Mouse (Mus musculus) lung, postnatal 0 days (tissue): ENCODE data around the gene Atp2c2. TPM values are rescaled to one million over a fixed set of nuclear protein-coding genes. Genes with fewer than 3 reads are reported as not detected.

ENCODE experiments used
- ATAC-seq: fragments of 200-750 bp; cut with Nextera tagmentation; 2 replicates; pipeline ENCODE4 v1.8.0; 2017; ENCODE audit warnings: moderate library complexity
- DNase-seq: peaks from one replicate; pipeline ENCODE4 v3.0.0-alpha.2; 2016; ENCODE audit warnings: low spot score
- H3K27ac ChIP-seq: fragments of 300-500 bp; sonication (generic); 2 replicates; pipeline ENCODE4 v1.5.1; 2014; ENCODE audit warnings: antibody characterized with exemption, mild to moderate bottlenecking, low read length, mixed read lengths
- H3K27me3 ChIP-seq: fragments of 300-500 bp; sonication (generic); replicated peaks from 2 replicates; pipeline ENCODE4 v1.6.1; 2014; ENCODE audit warnings: low read length, mixed read lengths; ENCODE audit not compliant: insufficient read depth
- H3K36me3 ChIP-seq: fragments of 300-500 bp; sonication (generic); 2 replicates; pipeline ENCODE4 v1.6.1; 2014; ENCODE audit warnings: low read length, mixed read lengths; ENCODE audit not compliant: insufficient read depth
- H3K4me1 ChIP-seq: fragments of 300-500 bp; sonication (generic); 2 replicates; pipeline ENCODE4 v1.6.1; 2014; ENCODE audit warnings: antibody characterized with exemption, low read depth, low read length, mixed read lengths; ENCODE audit not compliant: insufficient read depth
- H3K4me2 ChIP-seq: fragments of 300-500 bp; sonication (generic); replicated peaks from 2 replicates; pipeline ENCODE4 v1.6.1; 2014; ENCODE audit warnings: low read depth, mild to moderate bottlenecking, low read length, moderate library complexity, mixed read lengths
- H3K4me3 ChIP-seq: fragments of 300-500 bp; sonication (generic); 2 replicates; pipeline ENCODE4 v1.5.1; 2014; ENCODE audit warnings: low read depth, low read length
- H3K9ac ChIP-seq: fragments of 300-500 bp; sonication (generic); replicated peaks from 2 replicates; pipeline ENCODE4 v1.6.1; 2014; ENCODE audit warnings: low read depth, mild to moderate bottlenecking
- H3K9me3 ChIP-seq: fragments of 300-500 bp; sonication (generic); 2 replicates; pipeline ENCODE4 v1.6.1; 2016; ENCODE audit warnings: low read length, mixed read lengths
- CTCF ChIP-seq: IDR thresholded peaks from 2 replicates; pipeline ENCODE4 v1.5.1; 2016; ENCODE audit warnings: antibody characterized with exemption, mild to moderate bottlenecking
- EP300 ChIP-seq: IDR thresholded peaks from 2 replicates; pipeline ENCODE4 v1.6.1; 2016; ENCODE audit warnings: antibody characterized with exemption, mild to moderate bottlenecking, control low read depth
- WGBS: fragments of 180-500 bp; shearing (Covaris S2); extraction: QIAGEN DNeasy Blood & Tissue Kit; methylation state at CpG from one replicate; pipeline ENCODE4 v1.1.7; 2014; 5-methylcytosine and 5-hydroxymethylcytosine counted together
- polyA plus RNA-seq: library from polyadenylated mRNA; unstranded; fragments of >200 nt; fragmentation: Nextera tagmentation; extraction: Ambion mirVana; gene quantifications from 2 replicates; pipeline ENCODE4 v1.2.1, GENCODE M21; 2015

Gene Atp2c2
- polyA plus RNA-seq, 1 experiment from 2014 or later: 1.5 TPM

- H3K27ac ChIP-seq: peak overlapping the region; percentile 28
- no peak overlapping the region for H3K4me3 ChIP-seq
- no peaks in the 10 kb centered on the region for H3K9me3 ChIP-seq
- H3K36me3 ChIP-seq: no peaks in the 10 kb centered on the region
- no peak overlapping the region for H3K9ac ChIP-seq
- H3K4me1 ChIP-seq: peaks cover under 1% of the 10 kb centered on the region
- no peak overlapping the region for H3K4me2 ChIP-seq
- DNase-seq: peak; percentile 55
- peak; percentile 52 for ATAC-seq
- no peaks in the 10 kb centered on the region for H3K27me3 ChIP-seq
- WGBS: 50% methylated on average over 14 of the region's 14 CpGs
- TF ChIP-seq EP300: no peak
- TF ChIP-seq CTCF: no peak
These were observed 9.3 kb downstream of the Atp2c2 start for GRCm38 (mm10) chr8:119708878-119709702.

GRCm38 (mm10) chr8:119709703-119710093 is 9.9 kb downstream of the Atp2c2 start:
- peak; percentile 74 for DNase-seq
- Histone ChIP-seq H3K9ac (no peak overlapping the region), H3K4me1 (peaks cover 7% of the 10 kb centered on the region), H3K4me3 (no peak overlapping the region), H3K27ac (peak overlapping the region; percentile 28; the same call in 1 of the 2 replicates), H3K9me3 (no peaks in the 10 kb centered on the region), H3K4me2 (no peak overlapping the region), H3K36me3 (no peaks in the 10 kb centered on the region), H3K27me3 (no peaks in the 10 kb centered on the region)
- ATAC-seq: peak; percentile 82
- TF ChIP-seq EP300 (no peak), CTCF (no peak)
- WGBS: 52% methylated on average over 11 of the region's 11 CpGs

- WGBS: 54% methylated on average over 6 of the region's 6 CpGs
- H3K4me2 ChIP-seq: no peak overlapping the region
- H3K9me3 ChIP-seq: no peaks in the 10 kb centered on the region
- H3K36me3 ChIP-seq: no peaks in the 10 kb centered on the region
- no peak overlapping the region for H3K4me3 ChIP-seq
- H3K9ac ChIP-seq: no peak overlapping the region
- TF ChIP-seq EP300: peak; percentile 16; the same call in 1 of the 2 replicates
- TF ChIP-seq CTCF: no peak
- H3K27ac ChIP-seq: no peak overlapping the region
- DNase-seq: peak; percentile 76
- H3K27me3 ChIP-seq: no peaks in the 10 kb centered on the region
- peak; percentile 32; the same call in 1 of the 2 replicates for ATAC-seq
- H3K4me1 ChIP-seq: peaks cover 18% of the 10 kb centered on the region
These were observed 12.4 kb downstream of the Atp2c2 start for GRCm38 (mm10) chr8:119712226-119712625.

- H3K9ac ChIP-seq: no peak overlapping the region
- DNase-seq: peak; percentile 32
- H3K4me3 ChIP-seq: no peak overlapping the region
- ATAC-seq: 0 out of 2 replicates have a peak, but pooled peaks have one; percentile 5
- no peak overlapping the region for H3K27ac ChIP-seq
- 49% methylated on average over 5 of the region's 5 CpGs for WGBS
- H3K9me3 ChIP-seq: no peaks in the 10 kb centered on the region
- no peaks in the 10 kb centered on the region for H3K36me3 ChIP-seq
- H3K4me1 ChIP-seq: peaks cover 18% of the 10 kb centered on the region
- H3K4me2 ChIP-seq: no peak overlapping the region
- no peak for TF ChIP-seq EP300
- no peak for TF ChIP-seq CTCF
- H3K27me3 ChIP-seq: no peaks in the 10 kb centered on the region
These were observed 13.6 kb downstream of the Atp2c2 start for GRCm38 (mm10) chr8:119713421-119713820.

GRCm38 (mm10) chr8:119715221-119715620 is 15.4 kb downstream of the Atp2c2 start:
- ATAC-seq (peak; percentile 82), DNase-seq (peak; percentile 93)
- peak; percentile 99 for TF ChIP-seq EP300
- TF ChIP-seq CTCF: peak; percentile 17
- WGBS: 5% methylated on average over 12 of the region's 12 CpGs
- Histone ChIP-seq H3K9ac (no peak overlapping the region), H3K27me3 (no peaks in the 10 kb centered on the region), H3K4me1 (peaks cover 18% of the 10 kb centered on the region), H3K36me3 (no peaks in the 10 kb centered on the region), H3K9me3 (no peaks in the 10 kb centered on the region), H3K4me3 (no peak overlapping the region), H3K4me2 (peak overlapping the region; percentile 14; the same call in 1 of the 2 replicates), H3K27ac (peak overlapping the region; percentile 81)

- no peak overlapping the region for H3K27ac ChIP-seq
- peaks cover 18% of the 10 kb centered on the region; the same call in 1 of the 2 replicates for H3K4me1 ChIP-seq
- no peak overlapping the region for H3K9ac ChIP-seq
- DNase-seq (peak; percentile 10), ATAC-seq (no peak)
- H3K27me3 ChIP-seq: no peaks in the 10 kb centered on the region
- H3K4me3 ChIP-seq: no peak overlapping the region
- H3K4me2 ChIP-seq: no peak overlapping the region
- H3K36me3 ChIP-seq: no peaks in the 10 kb centered on the region
- no peak for TF ChIP-seq CTCF
- TF ChIP-seq EP300: no peak
- H3K9me3 ChIP-seq: no peaks in the 10 kb centered on the region
These were observed 17.0 kb downstream of the Atp2c2 start for GRCm38 (mm10) chr8:119716730-119717299.
